Mouse (Mus musculus) lung, postnatal 4 days (tissue): ENCODE results near the gene Cdk5r2.

Experiments used
- DNase-seq, 2 experiments: peaks; one replicate each; pipeline ENCODE4 v3.0.0; 2021

Cdk5r2 gene

GRCm38 (mm10) chr1:74892351-74893133, 37.8 kb downstream of the Cdk5r2 start:
- DNase-seq, result no peak

GRCm38 (mm10) chr1:74893134-74893855, 38.6 kb downstream of the Cdk5r2 start, which contains the start of gene Cryba2:
TSS of gene Cryba2 (minus strand) at chr1:74893143.
- peak; percentile 39 to 56 for DNase-seq

- DNase-seq, result peak; percentile 47 to 59
Measured at GRCm38 (mm10) chr1:74894966-74895365, 40.2 kb downstream of the Cdk5r2 start.

- no peak for DNase-seq
Measured at GRCm38 (mm10) chr1:74897976-74898375, 43.2 kb downstream of the Cdk5r2 start.

- DNase-seq, result no peak
Measured at GRCm38 (mm10) chr1:74898656-74899431, 44.1 kb downstream of the Cdk5r2 start.

GRCm38 (mm10) chr1:74900341-74901285, 45.9 kb downstream of the Cdk5r2 start:
- DNase-seq, result peak; percentile 76 to 87

GRCm38 (mm10) chr1:74901686-74902085, 47.0 kb downstream of the Cdk5r2 start:
- DNase-seq, result peak; percentile 20 to 47

GRCm38 (mm10) chr1:74902191-74902590, 47.5 kb downstream of the Cdk5r2 start:
- DNase-seq, result no peak
